ENCODE assay signal across 16 mouse cellular contexts in the genomic region with DNA sequence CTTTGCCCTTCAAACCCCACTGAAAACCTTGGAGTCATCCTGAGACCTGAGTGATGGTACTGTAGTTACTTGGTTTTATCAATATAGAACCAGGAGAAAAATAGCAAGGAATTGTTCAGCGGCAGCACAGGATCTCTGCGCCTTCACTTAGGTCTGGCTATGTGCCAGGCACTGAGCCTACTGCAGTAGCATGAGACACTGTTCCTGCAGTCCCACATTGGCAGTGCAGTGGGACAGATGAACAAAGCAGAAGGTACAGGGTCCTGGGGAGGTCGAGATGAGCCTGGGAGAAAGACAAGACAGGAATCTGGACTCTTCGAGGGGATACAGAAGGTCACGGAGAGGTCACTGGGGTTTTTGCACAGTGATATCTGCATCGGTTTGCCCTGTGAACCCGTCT.
DNase-seq lines count a peak whose midpoint lies in the region; ATAC-seq and TF ChIP-seq lines count a peak whose summit lies in the region.
"Had no signal": no experiment of that assay in that cellular context is flagged by ENCODE, and none has a peak within 500 bp of the region (broad histone marks: within the 10 kb centered on the region; RNA-seq: fewer than 3 reads in every experiment).

No protein-coding gene starts in this region.

- H3K4me2 ChIP-seq in heart, postnatal 0 days (ENCODE audit: low read depth, low read length), result no peak overlapping the region
- H3K4me2 ChIP-seq: embryonic facial prominence, embryonic 15.5 days; heart, embryonic 15.5 days; midbrain, embryonic 13.5 days; neural tube, embryonic 13.5 days had no signal

- no peaks in the 10 kb centered on the region for H3K36me3 ChIP-seq in heart, postnatal 0 days (replicated peaks; ENCODE audit: control insufficient read depth, insufficient read depth, low read length)
- H3K36me3 ChIP-seq: embryonic facial prominence, embryonic 15.5 days; heart, embryonic 15.5 days; midbrain, embryonic 13.5 days; neural tube, embryonic 13.5 days had no signal

- no peaks in the 10 kb centered on the region for H3K27me3 ChIP-seq in heart, postnatal 0 days (ENCODE audit: control insufficient read depth, insufficient read depth, low read length)
- H3K27me3 ChIP-seq: embryonic facial prominence, embryonic 15.5 days; heart, embryonic 15.5 days; midbrain, embryonic 13.5 days; neural tube, embryonic 13.5 days; Patski had no signal

- peak; percentile 39 to 53 for DNase-seq in cerebellum, postnatal 14 days
- no peak for DNase-seq in cerebellum, adult 9-10 months
- no peak for DNase-seq in heart, postnatal 0 days (ENCODE audit: low spot score)
- no peak for DNase-seq in heart, postnatal 36 days
- peak; percentile 17 for DNase-seq in retina, postnatal 1 day
- no peak for DNase-seq in retina, embryonic 14.5 days (ENCODE audit: low spot score)
- peak; percentile 60 to 70 for DNase-seq in kidney, postnatal 25 days
- DNase-seq: cerebellum, adult 8-10 months; lung, postnatal 14 days had no signal

- TF ChIP-seq EP300 in heart, postnatal 0 days (IDR thresholded peaks at IDR 0.05; ENCODE audit: low read depth), result no peak

- intact Hi-C loops in heart, postnatal 36 days (cut with DNase I), result no loop called here

- 29% methylated on average over 7 of the region's 7 CpGs for WGBS in heart, postnatal 0 days

- no peak overlapping the region for H3K9ac ChIP-seq in heart, postnatal 0 days (replicated peaks; ENCODE audit: low read depth, low read length)
- H3K9ac ChIP-seq: embryonic facial prominence, embryonic 15.5 days; heart, embryonic 15.5 days; midbrain, embryonic 13.5 days; neural tube, embryonic 13.5 days had no signal

- no peak for TF ChIP-seq CTCF in heart, postnatal 0 days (IDR thresholded peaks at IDR 0.05; ENCODE audit: low read depth)

- H3K9me3 ChIP-seq in heart, postnatal 0 days (replicated peaks; ENCODE audit: control insufficient read depth, low read length), result no peaks in the 10 kb centered on the region
- H3K9me3 ChIP-seq: embryonic facial prominence, embryonic 15.5 days; heart, embryonic 15.5 days; midbrain, embryonic 13.5 days; neural tube, embryonic 13.5 days had no signal

- no peak overlapping the region for H3K27ac ChIP-seq in heart, postnatal 0 days (ENCODE audit: low read depth)
- H3K27ac ChIP-seq: embryonic facial prominence, embryonic 15.5 days; heart, embryonic 15.5 days; midbrain, embryonic 13.5 days; neural tube, embryonic 13.5 days had no signal

- H3K4me1 ChIP-seq in heart, postnatal 0 days (ENCODE audit: control insufficient read depth, insufficient read depth), result peaks cover 9% of the 10 kb centered on the region
- H3K4me1 ChIP-seq: midbrain, embryonic 13.5 days had no signal

- H3K4me3 ChIP-seq in heart, postnatal 0 days (ENCODE audit: low read depth, low read length), result no peak overlapping the region
- H3K4me3 ChIP-seq: embryonic facial prominence, embryonic 15.5 days; heart, embryonic 15.5 days; midbrain, embryonic 13.5 days; neural tube, embryonic 13.5 days had no signal

- ATAC-seq in heart, postnatal 0 days (ENCODE audit: insufficient read depth, low read depth), result peak; percentile 44; the same call in 1 of the 2 replicates
- ATAC-seq in monocyte, adult 5-6 weeks (replicated peaks; ENCODE audit: insufficient number of reproducible peaks, low FRiP score, low TSS enrichment, poor library complexity, severe bottlenecking), result no peak
- ATAC-seq: inflammation-experienced regulatory T-cells, adult 6 months; midbrain, embryonic 13.5 days; Patski had no signal

Comparison
In these comparisons a context has a peak if more than half of its experiments do, and no peak if none do; other contexts are left out.
1. DNase-seq: peak in cerebellum, postnatal 14 days (2 of 2), retina, postnatal 1 day (single experiment) and kidney, postnatal 25 days (2 of 2); none in cerebellum, adult 9-10 months (single experiment), heart, postnatal 0 days (single experiment), heart, postnatal 36 days (0 of 2) and retina, embryonic 14.5 days (single experiment).